Mouse (Mus musculus) limb, embryonic 15.5 days (tissue): Measurements from ENCODE around the gene Macrod1. TPM values are rescaled to one million over a fixed set of nuclear protein-coding genes. Genes with fewer than 3 reads are reported as not detected.

ENCODE experiments used
- ATAC-seq: fragments of 200-750 bp; cut with Nextera tagmentation; 2 replicates; pipeline ENCODE4 v1.8.0; 2017; ENCODE audit warnings: low read depth, moderate TSS enrichment; ENCODE audit not compliant: insufficient number of reproducible peaks, low FRiP score, low TSS enrichment
- H3K27ac ChIP-seq: fragments of 300-500 bp; sonication (generic); 2 replicates; pipeline ENCODE4 v1.5.1; 2015; ENCODE audit warnings: moderate library complexity, mild to moderate bottlenecking, inconsistent platforms
- H3K27me3 ChIP-seq: fragments of 300-500 bp; sonication (generic); 2 replicates; pipeline ENCODE4 v1.6.1; 2015; ENCODE audit warnings: inconsistent platforms
- H3K36me3 ChIP-seq: fragments of 300-500 bp; sonication (generic); 2 replicates; pipeline ENCODE4 v1.6.1; 2015; ENCODE audit warnings: inconsistent platforms
- H3K4me1 ChIP-seq: fragments of 300-500 bp; sonication (generic); 2 replicates; pipeline ENCODE4 v1.6.1; 2015; ENCODE audit warnings: inconsistent platforms
- H3K4me2 ChIP-seq: fragments of 300-500 bp; sonication (generic); 2 replicates; pipeline ENCODE4 v1.6.1; 2015; ENCODE audit warnings: mild to moderate bottlenecking, inconsistent platforms
- H3K4me3 ChIP-seq: fragments of 300-500 bp; sonication (generic); 2 replicates; pipeline ENCODE4 v1.5.1; 2015; ENCODE audit warnings: mild to moderate bottlenecking, inconsistent platforms
- H3K9ac ChIP-seq: fragments of 300-500 bp; sonication (generic); 2 replicates; pipeline ENCODE4 v1.6.1; 2015; ENCODE audit warnings: inconsistent platforms
- H3K9me3 ChIP-seq: fragments of 300-500 bp; sonication (generic); 2 replicates; pipeline ENCODE4 v1.6.1; 2016; ENCODE audit warnings: inconsistent platforms
- WGBS: fragments of 180-500 bp; shearing (Covaris S2); methylation state at CpG from one replicate; pipeline ENCODE4 v1.1.7; 2015; 5-methylcytosine and 5-hydroxymethylcytosine counted together
- polyA plus RNA-seq: library from polyadenylated mRNA; unstranded; fragments of >200 nt; fragmentation: Nextera tagmentation; extraction: Ambion mirVana; gene quantifications from 2 replicates; pipeline ENCODE4 v1.2.1, GENCODE M21; 2015

The Macrod1 gene
- polyA plus RNA-seq, 1 experiment from 2014 or later = 18.2 TPM

DNA sequence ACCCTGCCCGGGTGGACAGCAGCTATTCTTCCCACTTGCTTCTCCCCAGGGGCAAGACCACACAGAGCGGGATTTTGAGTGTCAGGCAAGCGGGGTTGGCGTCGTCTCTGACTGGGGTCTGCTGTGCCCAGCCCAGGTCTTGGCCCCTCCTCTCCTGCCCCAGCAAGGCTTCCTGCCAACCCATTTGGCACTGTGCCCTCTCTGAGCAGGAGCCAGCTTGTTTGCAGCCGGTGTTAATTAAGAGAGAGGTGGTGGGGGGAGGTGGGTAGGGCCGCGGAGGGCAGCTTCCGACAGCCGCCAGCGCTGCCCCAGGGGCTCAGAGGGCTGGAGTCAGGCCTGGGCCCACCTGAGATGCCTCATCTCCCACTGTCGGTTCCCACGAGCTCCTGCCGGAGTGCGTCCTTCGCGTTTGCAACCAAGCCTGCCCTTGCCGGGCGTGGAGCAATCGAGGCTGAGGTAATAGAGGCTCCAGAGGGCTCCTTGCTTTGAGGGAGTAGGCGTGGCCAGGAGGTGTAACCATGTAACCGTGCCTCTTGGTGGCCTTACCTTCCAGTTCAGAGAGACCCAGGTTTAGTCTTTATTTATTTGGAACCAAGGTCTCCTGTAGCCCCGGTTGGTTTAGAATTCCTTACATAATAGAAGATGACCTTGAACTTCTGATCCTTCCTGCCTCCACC is 125.8 kb downstream of the Macrod1 start:
- Histone ChIP-seq H3K4me2 (peak overlapping the region; percentile 35), H3K4me1 (peaks cover 70% of the 10 kb centered on the region), H3K27ac (peak overlapping the region; percentile 17), H3K36me3 (no peaks in the 10 kb centered on the region), H3K27me3 (peaks cover 23% of the 10 kb centered on the region), H3K9me3 (no peaks in the 10 kb centered on the region), H3K4me3 (peak overlapping the region; percentile 5; the same call in 1 of the 2 replicates), H3K9ac (0 out of 2 replicates have a peak overlapping the region, but pooled peaks have one; percentile 18)
- peak; percentile 46; the same call in 1 of the 2 replicates for ATAC-seq
- WGBS = 7% methylated on average over 23 of the region's 23 CpGs

DNA sequence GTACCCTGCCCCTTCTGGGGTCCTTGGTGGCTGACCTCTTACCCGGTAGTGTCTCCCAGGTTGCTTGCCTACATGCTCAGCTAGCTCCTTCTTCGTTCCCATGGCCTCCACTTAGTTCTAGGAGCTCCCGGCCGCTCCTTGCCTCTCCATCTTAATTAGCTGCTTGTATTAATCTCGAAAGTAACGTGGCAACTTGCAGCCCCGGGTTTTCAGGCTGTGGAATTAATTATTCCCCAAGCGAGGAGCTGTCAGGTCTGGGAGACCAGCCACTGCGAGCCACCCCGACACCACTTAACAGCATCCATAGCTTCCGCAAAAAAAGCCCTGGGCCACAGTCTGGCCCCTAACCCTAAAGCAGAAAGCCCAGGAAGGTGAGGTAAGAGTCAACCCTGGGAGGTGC is 126.8 kb downstream of the Macrod1 start:
- no peak overlapping the region; the same call in 1 of the 2 replicates for H3K27ac ChIP-seq
- no peak for ATAC-seq
- H3K36me3 ChIP-seq = no peaks in the 10 kb centered on the region
- H3K4me3 ChIP-seq = no peak overlapping the region
- no peak overlapping the region for H3K4me2 ChIP-seq
- no peak overlapping the region for H3K9ac ChIP-seq
- peaks cover 67% of the 10 kb centered on the region for H3K4me1 ChIP-seq
- peaks cover 28% of the 10 kb centered on the region for H3K27me3 ChIP-seq
- WGBS = 38% methylated on average over 11 of the region's 11 CpGs
- no peaks in the 10 kb centered on the region for H3K9me3 ChIP-seq

DNA sequence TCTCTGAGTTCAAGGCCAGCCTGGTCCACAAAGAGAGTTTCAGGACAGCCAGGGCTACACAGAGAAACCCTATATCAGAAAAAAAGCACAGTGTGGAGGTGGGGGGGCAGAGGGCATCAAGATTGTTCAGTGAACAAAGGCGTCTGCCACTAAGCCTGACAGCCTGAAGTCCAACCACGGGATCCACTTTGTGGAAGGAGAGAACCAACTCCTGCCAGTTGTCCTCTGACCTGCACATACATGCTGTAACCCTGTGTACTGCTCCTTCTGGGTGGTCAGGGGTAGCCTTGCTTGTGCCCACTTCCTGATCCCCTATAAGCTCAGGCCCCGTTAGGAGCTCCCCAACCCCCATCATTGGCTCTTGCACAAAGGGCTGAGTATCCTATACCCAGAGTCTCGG is 128.4 kb downstream of the Macrod1 start:
- Histone ChIP-seq H3K27me3 (peaks cover 35% of the 10 kb centered on the region), H3K9ac (no peak overlapping the region), H3K4me1 (peaks cover 58% of the 10 kb centered on the region), H3K27ac (no peak overlapping the region), H3K4me2 (no peak overlapping the region), H3K36me3 (no peaks in the 10 kb centered on the region), H3K9me3 (no peaks in the 10 kb centered on the region), H3K4me3 (no peak overlapping the region)
- 50% methylated on average over 4 of the region's 4 CpGs for WGBS
- ATAC-seq = no peak

DNA sequence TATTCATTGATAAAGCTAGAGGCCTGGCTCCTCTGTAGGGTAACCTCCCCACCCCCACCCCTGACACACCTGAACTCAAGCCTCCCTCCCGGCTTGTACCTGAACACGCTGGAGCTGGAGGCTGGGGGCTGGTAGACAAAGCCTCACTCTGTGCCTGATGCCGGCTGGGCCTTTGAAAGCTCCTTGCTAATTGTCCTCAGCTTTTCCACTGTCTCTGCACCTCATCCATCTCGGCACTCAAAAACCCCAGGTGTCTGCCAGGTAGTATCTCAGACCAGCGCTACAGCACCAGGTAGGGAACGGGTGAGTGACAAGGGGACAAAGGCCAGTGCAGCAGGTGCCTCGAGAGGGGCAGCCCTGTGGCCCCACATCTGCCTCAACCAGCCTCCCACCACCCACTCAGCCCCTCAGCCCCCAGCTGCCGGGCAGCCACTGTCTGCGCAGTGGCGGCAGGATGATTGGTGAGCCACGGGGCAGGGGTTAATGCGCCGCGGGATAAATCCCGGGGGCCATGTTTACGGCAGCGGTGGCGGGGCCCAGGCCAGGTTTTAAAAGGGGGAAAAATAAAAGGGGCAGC is 129.2 kb downstream of the Macrod1 start:
- no peak overlapping the region for H3K4me3 ChIP-seq
- no peak for ATAC-seq
- H3K4me2 ChIP-seq = no peak overlapping the region
- WGBS = 18% methylated on average over 18 of the region's 18 CpGs
- no peaks in the 10 kb centered on the region for H3K36me3 ChIP-seq
- H3K27ac ChIP-seq = no peak overlapping the region
- H3K9ac ChIP-seq = no peak overlapping the region
- peaks cover 54% of the 10 kb centered on the region for H3K4me1 ChIP-seq
- peaks cover 34% of the 10 kb centered on the region for H3K27me3 ChIP-seq
- H3K9me3 ChIP-seq = no peaks in the 10 kb centered on the region

DNA sequence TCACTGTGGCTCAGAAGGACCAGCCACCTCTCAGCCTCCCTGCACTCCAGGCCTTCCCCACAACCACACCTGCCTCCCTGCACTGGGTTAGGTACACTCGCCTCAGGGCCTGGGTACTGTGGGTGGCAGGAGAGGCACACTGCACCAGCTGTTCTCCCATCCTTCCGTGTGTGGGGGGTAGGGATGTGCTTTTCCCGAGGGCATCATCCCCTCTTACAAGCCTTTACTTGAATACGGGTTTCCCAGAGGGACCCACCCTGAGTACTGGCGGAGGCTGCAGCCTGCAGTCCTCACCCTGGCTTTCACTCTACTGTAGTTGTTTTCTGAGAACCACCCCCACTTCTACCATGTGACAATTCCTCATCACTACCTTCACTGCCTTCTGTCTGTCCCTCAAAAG is 130.5 kb downstream of the Macrod1 start:
- Histone ChIP-seq H3K4me1 (peaks cover 51% of the 10 kb centered on the region), H3K9ac (no peak overlapping the region), H3K36me3 (no peaks in the 10 kb centered on the region), H3K27me3 (peaks cover 31% of the 10 kb centered on the region), H3K27ac (no peak overlapping the region), H3K9me3 (no peaks in the 10 kb centered on the region), H3K4me3 (no peak overlapping the region), H3K4me2 (no peak overlapping the region)
- 46% methylated on average over 5 of the region's 5 CpGs for WGBS
- ATAC-seq = no peak

DNA sequence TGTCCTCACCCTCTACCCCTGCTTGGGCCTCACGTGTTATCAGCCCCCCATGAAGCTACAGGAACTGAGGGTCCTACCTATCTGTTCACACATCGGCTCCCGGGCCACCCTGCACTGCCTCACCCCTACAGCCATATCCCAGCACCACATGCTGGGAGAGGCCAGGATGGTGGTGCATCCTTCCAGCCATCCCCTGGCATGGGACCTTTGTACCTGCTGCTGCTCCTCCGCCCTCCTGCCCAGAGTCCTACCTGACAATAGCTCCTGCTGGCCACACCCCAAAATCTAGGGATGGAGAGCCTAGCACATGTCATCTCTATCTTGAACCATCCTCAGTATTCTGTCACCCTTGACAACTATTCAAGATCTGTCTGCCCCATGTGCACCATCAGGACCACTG is 132.4 kb downstream of the Macrod1 start:
- Histone ChIP-seq H3K4me1 (peaks cover 34% of the 10 kb centered on the region), H3K9ac (no peak overlapping the region), H3K36me3 (no peaks in the 10 kb centered on the region), H3K27me3 (peaks cover 31% of the 10 kb centered on the region), H3K27ac (no peak overlapping the region), H3K9me3 (no peaks in the 10 kb centered on the region), H3K4me3 (no peak overlapping the region), H3K4me2 (no peak overlapping the region)
- 84% methylated on average over 4 of the region's 4 CpGs for whole genome bisulfite sequencing
- no peak for ATAC-seq

DNA sequence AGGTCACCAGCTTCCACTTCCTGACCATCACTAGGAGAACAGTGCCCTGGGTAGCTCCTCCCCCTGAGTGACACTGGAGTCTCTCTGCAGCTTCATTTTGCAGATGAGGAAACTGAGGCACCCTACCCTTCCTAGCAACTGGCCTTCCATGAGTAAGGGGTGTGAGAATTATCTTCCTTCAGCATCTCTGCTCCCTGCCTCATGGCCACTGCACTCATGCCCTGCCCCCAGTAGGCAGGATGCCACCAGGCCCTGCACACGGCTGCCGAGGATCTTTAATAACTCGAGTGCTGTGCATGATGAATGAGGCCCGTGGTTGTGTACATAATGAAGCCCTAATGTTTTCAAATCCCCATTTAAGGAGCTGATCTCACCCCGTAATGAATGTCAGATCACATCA is 134.4 kb downstream of the Macrod1 start:
- 45% methylated on average over 5 of the region's 5 CpGs for whole genome bisulfite sequencing
- peaks cover 32% of the 10 kb centered on the region for H3K4me1 ChIP-seq
- peaks cover 26% of the 10 kb centered on the region for H3K27me3 ChIP-seq
- H3K36me3 ChIP-seq = no peaks in the 10 kb centered on the region
- ATAC-seq = no peak
- no peak overlapping the region for H3K4me3 ChIP-seq
- H3K27ac ChIP-seq = no peak overlapping the region
- no peak overlapping the region for H3K9ac ChIP-seq
- no peaks in the 10 kb centered on the region for H3K9me3 ChIP-seq
- H3K4me2 ChIP-seq = no peak overlapping the region

DNA sequence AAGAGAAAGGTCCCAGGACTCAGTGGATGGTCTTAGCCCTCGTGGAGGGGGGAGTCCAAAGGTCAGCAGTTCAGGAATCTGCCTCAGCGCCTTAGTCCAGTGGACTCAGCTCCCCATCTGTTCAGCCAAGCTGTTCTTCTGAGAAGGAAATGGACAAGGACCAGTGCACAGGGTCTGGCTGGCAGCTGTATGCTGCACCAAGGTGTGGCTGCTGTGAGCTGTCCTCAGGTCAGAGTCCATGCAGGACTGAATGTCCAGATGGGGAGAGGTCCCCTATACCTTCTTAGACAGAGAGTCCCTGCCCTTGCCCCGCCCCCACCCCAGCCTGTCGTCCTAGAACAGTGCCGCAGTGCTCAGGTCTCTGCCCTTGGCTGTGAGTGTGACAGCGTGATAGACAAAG is 135.0 kb downstream of the Macrod1 start:
- H3K36me3 ChIP-seq = no peaks in the 10 kb centered on the region
- peaks cover 20% of the 10 kb centered on the region; the same call in 1 of the 2 replicates for H3K27me3 ChIP-seq
- H3K9me3 ChIP-seq = no peaks in the 10 kb centered on the region
- no peak overlapping the region for H3K4me2 ChIP-seq
- no peak overlapping the region for H3K27ac ChIP-seq
- no peak overlapping the region for H3K4me3 ChIP-seq
- ATAC-seq = no peak
- H3K4me1 ChIP-seq = peaks cover 32% of the 10 kb centered on the region
- 43% methylated on average over 6 of the region's 6 CpGs for WGBS
- H3K9ac ChIP-seq = no peak overlapping the region

DNA sequence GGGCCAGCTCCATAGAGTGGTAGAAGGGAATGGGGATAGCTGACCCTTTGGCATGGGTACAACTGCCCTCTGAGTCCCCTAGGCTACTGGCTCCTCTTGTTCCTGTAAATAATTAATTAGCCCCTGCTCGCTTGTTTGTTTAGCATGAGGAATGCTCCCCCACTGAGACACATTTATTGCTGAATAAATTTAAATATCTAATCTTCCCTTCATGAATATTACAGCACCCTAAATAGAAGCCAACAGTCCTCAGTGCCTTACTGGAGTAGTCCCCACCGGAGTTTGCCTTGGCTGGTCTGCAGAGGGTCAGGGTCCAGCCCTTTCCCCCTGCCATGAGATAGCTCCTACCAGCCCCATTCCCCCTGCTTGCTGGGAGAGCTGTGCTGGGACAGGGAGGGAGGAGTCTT is 136.0 kb downstream of the Macrod1 start:
- H3K27me3 ChIP-seq = 0 out of 2 replicates have a peak, but pooled peaks cover 14% of the 10 kb centered on the region
- no peak for ATAC-seq
- no peak overlapping the region for H3K4me3 ChIP-seq

DNA sequence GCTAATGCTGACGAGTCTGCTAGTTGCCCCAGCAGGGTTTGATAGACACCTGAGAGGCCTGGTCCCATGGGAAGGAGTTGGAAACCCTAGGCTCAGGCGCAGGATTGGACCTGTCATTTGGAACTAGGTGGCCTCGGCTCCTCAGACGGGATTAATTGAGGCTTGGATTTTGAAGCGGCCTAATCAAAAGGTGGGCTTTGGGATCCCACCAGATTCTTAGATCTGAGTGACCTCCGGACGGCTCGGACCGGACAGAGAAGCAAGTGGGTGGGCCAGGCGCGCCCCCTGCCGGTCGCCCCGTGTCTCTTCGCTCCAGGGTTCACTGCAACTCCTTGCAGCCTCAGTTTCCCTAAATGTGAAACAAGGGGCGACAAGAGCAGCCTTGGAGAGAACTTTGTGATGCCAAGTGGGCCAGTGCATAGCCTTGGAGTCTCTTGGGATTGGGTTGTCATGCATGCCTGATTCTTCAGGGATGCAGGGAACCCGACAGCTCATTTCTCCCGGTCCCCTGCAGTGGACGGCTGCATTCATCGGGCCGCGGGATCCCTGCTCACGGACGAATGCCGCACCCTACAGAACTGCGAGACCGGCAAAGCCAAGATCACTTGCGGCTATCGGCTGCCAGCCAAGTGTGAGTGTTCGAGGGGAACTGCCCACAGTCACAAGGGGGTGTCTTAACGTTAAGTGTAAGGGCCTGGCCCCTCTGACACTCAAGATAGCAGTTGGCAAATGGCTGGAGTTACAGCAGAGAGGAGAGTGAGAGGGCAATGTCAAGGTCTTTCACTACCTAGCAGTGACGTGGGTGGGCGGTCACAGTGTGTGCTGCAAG is 139.5 kb downstream of the Macrod1 start:
- H3K36me3 ChIP-seq = peaks cover 43% of the 10 kb centered on the region
- ATAC-seq = peak; percentile 1; the same call in 1 of the 2 replicates
- no peak overlapping the region for H3K9ac ChIP-seq
- peaks cover 33% of the 10 kb centered on the region for H3K4me1 ChIP-seq
- H3K4me2 ChIP-seq = no peak overlapping the region
- H3K9me3 ChIP-seq = no peaks in the 10 kb centered on the region
- WGBS = 17% methylated on average over 33 of the region's 33 CpGs
- no peak overlapping the region for H3K4me3 ChIP-seq
- no peak overlapping the region for H3K27ac ChIP-seq
- H3K27me3 ChIP-seq = no peaks in the 10 kb centered on the region

More for the DNA sequence above, 136.0 kb downstream of the Macrod1 start:
- no peak overlapping the region for H3K4me2 ChIP-seq
- WGBS = 47% methylated on average over 2 of the region's 2 CpGs
- no peak overlapping the region for H3K27ac ChIP-seq
- H3K4me1 ChIP-seq = peaks cover 33% of the 10 kb centered on the region
- peaks cover 8% of the 10 kb centered on the region for H3K36me3 ChIP-seq
- H3K9ac ChIP-seq = no peak overlapping the region
- no peaks in the 10 kb centered on the region for H3K9me3 ChIP-seq

DNA sequence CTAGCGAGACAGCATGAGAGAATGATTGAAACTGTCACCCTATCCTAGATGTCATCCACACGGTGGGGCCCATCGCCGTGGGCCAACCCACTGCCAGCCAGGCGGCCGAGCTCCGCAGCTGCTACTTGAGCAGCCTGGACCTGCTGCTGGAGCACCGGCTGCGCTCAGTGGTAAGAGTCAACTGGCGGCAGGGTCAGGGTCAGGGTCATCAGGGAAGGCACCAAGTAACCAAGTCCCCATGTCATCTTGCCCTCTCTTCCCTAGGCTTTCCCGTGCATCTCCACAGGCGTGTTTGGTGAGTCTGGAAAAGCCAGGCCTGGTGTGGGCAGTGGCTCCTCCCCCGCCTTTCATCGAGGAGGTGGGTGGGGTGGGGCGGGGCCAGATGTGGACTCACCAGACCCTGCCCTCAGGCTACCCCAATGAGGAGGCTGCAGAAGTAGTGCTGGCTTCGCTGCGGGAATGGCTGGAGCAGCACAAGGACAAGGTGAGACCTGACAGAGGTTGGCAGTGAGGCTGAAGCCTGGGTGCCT is 140.2 kb downstream of the Macrod1 start:
- peaks cover 30% of the 10 kb centered on the region for H3K4me1 ChIP-seq
- WGBS = 19% methylated on average over 17 of the region's 17 CpGs
- H3K27me3 ChIP-seq = no peaks in the 10 kb centered on the region
- no peak overlapping the region for H3K9ac ChIP-seq
- peaks cover 50% of the 10 kb centered on the region for H3K36me3 ChIP-seq
- H3K4me3 ChIP-seq = no peak overlapping the region
- H3K4me2 ChIP-seq = no peak overlapping the region
- H3K27ac ChIP-seq = no peak overlapping the region
- H3K9me3 ChIP-seq = no peaks in the 10 kb centered on the region
- ATAC-seq = no peak

DNA sequence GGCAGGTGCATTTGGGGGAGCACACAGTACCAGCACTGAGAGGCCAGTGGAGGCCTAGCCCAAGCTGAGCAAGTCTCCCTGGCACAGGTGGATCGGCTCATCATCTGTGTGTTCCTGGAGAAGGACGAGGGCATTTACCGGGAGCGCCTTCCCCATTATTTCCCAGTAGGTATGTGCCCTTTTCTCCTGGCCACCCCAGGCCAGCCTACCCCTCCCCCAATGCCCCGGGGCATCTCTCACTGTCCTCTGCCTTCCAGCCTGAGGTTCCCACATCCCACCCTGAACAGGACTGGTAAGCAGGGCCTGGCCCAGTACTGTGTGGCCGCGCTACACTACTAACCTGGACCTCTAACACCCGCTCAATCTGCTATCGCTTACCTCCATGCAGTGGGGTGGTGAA is 140.8 kb downstream of the Macrod1 start:
- 84% methylated on average over 9 of the region's 9 CpGs for WGBS

More for the DNA sequence above, 140.8 kb downstream of the Macrod1 start:
- H3K27me3 ChIP-seq = no peaks in the 10 kb centered on the region
- H3K9ac ChIP-seq = no peak overlapping the region
- H3K4me3 ChIP-seq = no peak overlapping the region
- no peaks in the 10 kb centered on the region for H3K9me3 ChIP-seq
- peaks cover 54% of the 10 kb centered on the region for H3K36me3 ChIP-seq
- peaks cover 28% of the 10 kb centered on the region for H3K4me1 ChIP-seq
- H3K27ac ChIP-seq = no peak overlapping the region
- ATAC-seq = no peak
- H3K4me2 ChIP-seq = no peak overlapping the region
